Mouse (Mus musculus) gastrocnemius, adult 2 months (tissue): ENCODE data around the gene Col5a2. TPM values are rescaled to one million over a fixed set of nuclear protein-coding genes. Genes with fewer than 3 reads are reported as not detected.
"Not testable (repeated sequence)": the region's sequence is repeated elsewhere in the genome, so short reads cannot be mapped to it uniquely, and the experiment has no call there.

Experiments
- DNase-seq: peaks from one replicate; pipeline ENCODE4 v3.0.0; 2022
- H3K27ac ChIP-seq: fragments of 200-600 bp; 2 replicates; pipeline ENCODE4 v1.8.1; 2022; ENCODE audit warnings: mild to moderate bottlenecking
- H3K4me3 ChIP-seq: fragments of 200-600 bp; 2 replicates; pipeline ENCODE4 v1.8.1; 2022; ENCODE audit warnings: mild to moderate bottlenecking, moderate library complexity
- CTCF ChIP-seq: fragments of 200-600 bp; IDR thresholded peaks from 2 replicates; pipeline ENCODE4 v1.8.1; 2022; ENCODE audit warnings: antibody characterized with exemption, mild to moderate bottlenecking, moderate library complexity
- intact Hi-C: fragments of 180-260 bp; cut with DNase I; formaldehyde crosslinking; loops from one replicate; pipeline ENCODE4 v1.15.1; 2025
- total RNA-seq, 2 experiments: library from RNA; stranded (reverse); gene quantifications; 2 replicates each; pipeline ENCODE4 v1.2.3; 2021

The Col5a2 gene
- total RNA-seq, 2 experiments from 2014 or later: 14.0 to 20.6 TPM

GRCm38 (mm10) chr1:45490451-45490850, 12.6 kb downstream of the Col5a2 start:
- Histone ChIP-seq H3K4me3 (no peak overlapping the region), H3K27ac (no peak overlapping the region)
- no peak for TF ChIP-seq CTCF
- intact Hi-C loops: no loop called here
- no peak for DNase-seq

DNA sequence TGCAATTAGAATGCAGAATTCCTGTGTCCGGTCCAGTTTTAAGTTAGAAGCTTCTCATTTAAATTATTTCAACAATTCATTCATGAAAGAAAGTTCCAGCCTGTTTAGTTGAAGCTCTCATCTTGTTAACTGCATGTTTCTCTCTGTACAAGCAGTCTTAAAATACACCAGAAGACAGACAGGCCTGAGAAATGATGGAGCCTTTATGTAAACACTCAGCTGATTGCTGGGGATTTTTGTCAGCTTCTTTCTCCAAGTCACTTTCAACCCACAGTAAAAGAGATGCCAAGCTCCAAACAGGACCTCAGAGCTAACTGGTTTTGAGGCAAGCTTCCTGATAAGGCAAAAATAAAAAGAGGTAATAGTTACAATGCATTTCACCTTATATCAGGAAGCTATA, 14.8 kb downstream of the Col5a2 start:
- Histone ChIP-seq H3K27ac (no peak overlapping the region), H3K4me3 (no peak overlapping the region)
- no peak for TF ChIP-seq CTCF
- no peak for DNase-seq
- intact Hi-C loops: no loop called here

DNA sequence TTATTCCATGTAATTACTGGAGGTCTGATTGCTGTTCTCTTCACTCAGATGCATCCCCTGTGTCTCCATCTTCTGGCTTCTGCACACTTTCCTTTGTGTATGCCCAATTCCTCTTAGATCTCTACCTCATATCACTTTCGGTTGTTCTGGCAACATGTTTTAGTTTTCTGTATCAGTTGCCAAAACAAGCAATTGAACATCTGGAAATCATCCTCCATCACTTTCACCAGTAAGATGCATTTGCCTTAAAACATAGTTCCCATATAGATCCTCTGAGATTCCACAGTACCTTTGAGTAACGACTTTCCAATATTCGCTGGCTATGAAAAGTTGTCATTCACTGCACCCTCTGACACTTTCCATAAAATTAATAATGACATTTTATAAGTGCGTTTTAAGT, 20.1 kb downstream of the Col5a2 start:
- DNase-seq: no peak
- Histone ChIP-seq H3K27ac (no peak overlapping the region), H3K4me3 (no peak overlapping the region)
- no peak for TF ChIP-seq CTCF
- intact Hi-C loops: no loop called here

DNA sequence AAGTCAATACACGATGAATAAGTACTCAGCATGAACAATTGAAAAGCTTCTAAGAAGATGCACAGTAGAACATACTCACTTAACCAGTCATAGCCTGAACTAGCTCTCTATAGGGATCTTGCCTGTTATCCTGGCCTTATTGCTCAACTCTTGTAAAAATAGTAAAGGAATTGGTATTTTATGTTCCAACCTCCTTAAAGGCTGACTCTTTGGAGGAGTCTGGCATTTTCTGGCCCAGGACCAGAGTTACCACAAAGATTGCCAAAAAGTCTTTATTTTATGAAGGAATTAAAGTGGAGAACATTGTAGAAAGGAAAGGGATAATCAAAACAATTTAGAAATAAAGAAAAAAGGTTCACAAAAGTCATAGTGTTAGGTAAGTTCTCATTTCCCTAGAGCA, 21.2 kb downstream of the Col5a2 start:
- DNase-seq: no peak
- Histone ChIP-seq H3K4me3 (no peak overlapping the region), H3K27ac (no peak overlapping the region)
- TF ChIP-seq CTCF: no peak
- intact Hi-C loops: no loop called here

- Histone ChIP-seq H3K27ac (no peak overlapping the region), H3K4me3 (no peak overlapping the region)
- TF ChIP-seq CTCF: no peak
- intact Hi-C loops: no loop called here
- no peak for DNase-seq
Measured at GRCm38 (mm10) chr1:45479087-45479486, 24.0 kb downstream of the Col5a2 start.

DNA sequence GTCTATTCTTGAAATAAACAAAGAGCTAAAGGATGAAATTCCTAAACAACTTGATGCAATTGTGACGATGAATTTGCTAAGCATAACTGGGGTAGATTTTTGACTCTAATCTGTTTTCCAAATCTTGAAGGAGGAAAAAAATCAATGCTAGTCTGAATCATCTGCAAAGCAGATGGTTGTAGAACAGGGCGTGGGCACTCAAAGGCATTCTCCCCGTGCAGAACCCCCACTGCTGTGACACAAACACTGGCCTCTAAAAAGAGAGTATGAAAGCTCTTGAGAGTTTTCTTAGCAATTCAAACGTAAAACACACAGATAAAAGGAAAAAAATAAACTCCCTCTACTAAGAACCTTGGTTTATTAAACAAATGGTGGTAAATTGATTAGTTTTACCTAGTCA, 30.3 kb downstream of the Col5a2 start:
- intact Hi-C loops: no loop called here
- Histone ChIP-seq H3K4me3 (no peak overlapping the region), H3K27ac (peak overlapping the region; percentile 63)
- no peak for TF ChIP-seq CTCF
- DNase-seq: peak; percentile 47

GRCm38 (mm10) chr1:45460767-45461166, 42.3 kb downstream of the Col5a2 start:
- DNase-seq: no peak
- no peak overlapping the region for H3K4me3 ChIP-seq
- intact Hi-C loops: no loop called here
- TF ChIP-seq CTCF: no peak
- no peak overlapping the region for H3K27ac ChIP-seq

- Histone ChIP-seq H3K27ac (no peak overlapping the region; the same call in 1 of the 2 replicates), H3K4me3 (no peak overlapping the region)
- TF ChIP-seq CTCF: no peak
- no peak for DNase-seq
- intact Hi-C loops: no loop called here
Measured at GRCm38 (mm10) chr1:45455763-45456162, 47.3 kb downstream of the Col5a2 start.

GRCm38 (mm10) chr1:45448856-45449255, 54.2 kb downstream of the Col5a2 start:
- 0 out of 2 replicates have a peak overlapping the region, but pooled peaks have one; percentile 20 for H3K27ac ChIP-seq
- DNase-seq: no peak
- intact Hi-C loops: no loop called here
- no peak overlapping the region for H3K4me3 ChIP-seq
- TF ChIP-seq CTCF: peak; percentile 36

DNA sequence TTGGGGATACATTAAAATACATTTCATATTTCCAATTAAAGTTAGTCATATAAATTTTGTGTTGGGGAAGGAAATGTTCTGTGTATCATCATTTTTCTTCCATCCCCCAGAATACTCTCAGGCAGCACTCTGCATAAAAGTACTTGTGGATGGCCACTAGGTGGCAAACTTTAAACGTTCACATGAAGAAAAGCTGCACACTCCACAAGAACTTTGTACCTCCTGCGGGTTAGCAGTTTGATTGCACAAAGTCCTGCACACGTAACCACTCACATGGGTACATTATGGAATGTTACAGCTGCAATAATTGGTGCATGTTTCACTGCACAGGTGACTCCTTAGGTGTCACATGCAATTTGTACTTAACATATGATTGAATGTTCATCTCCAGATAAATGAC, 71.2 kb downstream of the Col5a2 start:
- intact Hi-C loops: loop anchor here (1.0 to 5.0 kb wide), 3 partner anchors 195 to 685 kb away; no protein-coding TSS in a partner anchor
- TF ChIP-seq CTCF: peak; percentile 83
- no peak for DNase-seq
- Histone ChIP-seq H3K4me3 (no peak overlapping the region), H3K27ac (no peak overlapping the region)

DNA sequence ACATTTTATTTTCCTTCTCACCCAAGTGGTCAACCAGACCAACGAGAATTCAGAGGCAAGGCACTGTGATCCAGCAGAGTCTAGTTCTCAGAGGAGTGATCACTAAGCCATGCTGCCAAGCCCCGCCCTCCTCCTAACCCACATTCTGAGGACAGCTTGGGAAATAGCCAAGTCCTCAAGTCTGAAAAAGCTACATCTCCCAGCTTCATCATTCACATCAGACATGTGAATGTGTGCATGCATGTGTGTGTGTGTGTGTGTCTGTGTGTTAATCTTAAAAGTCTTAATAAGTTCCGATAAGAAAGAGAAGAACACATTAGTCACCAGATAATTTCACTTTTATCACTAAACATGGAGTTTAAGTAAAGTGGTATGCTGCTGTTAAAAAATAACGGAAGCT, 72.6 kb downstream of the Col5a2 start:
- TF ChIP-seq CTCF: no peak
- intact Hi-C loops: loop anchor here (5.0 kb wide), 2 partner anchors 337 to 683 kb away; no protein-coding TSS in a partner anchor
- peak; percentile 78 for DNase-seq
- Histone ChIP-seq H3K27ac (peak overlapping the region; percentile 66), H3K4me3 (no peak overlapping the region)

- DNase-seq, H3K4me3 ChIP-seq, H3K27ac ChIP-seq, intact Hi-C loops: not testable (repeated sequence)
Measured at GRCm38 (mm10) chr1:45429145-45429544, 73.9 kb downstream of the Col5a2 start.

GRCm38 (mm10) chr1:45423915-45424314, 79.2 kb downstream of the Col5a2 start:
- DNase-seq: no peak
- intact Hi-C loops: no loop called here
- Histone ChIP-seq H3K27ac (0 out of 2 replicates have a peak overlapping the region, but pooled peaks have one; percentile 4), H3K4me3 (no peak overlapping the region)
- no peak for TF ChIP-seq CTCF

GRCm38 (mm10) chr1:45420554-45420953, 82.5 kb downstream of the Col5a2 start:
- Histone ChIP-seq H3K27ac (peak overlapping the region; percentile 58), H3K4me3 (no peak overlapping the region)
- no peak for DNase-seq
- intact Hi-C loops: no loop called here
- TF ChIP-seq CTCF: no peak

DNA sequence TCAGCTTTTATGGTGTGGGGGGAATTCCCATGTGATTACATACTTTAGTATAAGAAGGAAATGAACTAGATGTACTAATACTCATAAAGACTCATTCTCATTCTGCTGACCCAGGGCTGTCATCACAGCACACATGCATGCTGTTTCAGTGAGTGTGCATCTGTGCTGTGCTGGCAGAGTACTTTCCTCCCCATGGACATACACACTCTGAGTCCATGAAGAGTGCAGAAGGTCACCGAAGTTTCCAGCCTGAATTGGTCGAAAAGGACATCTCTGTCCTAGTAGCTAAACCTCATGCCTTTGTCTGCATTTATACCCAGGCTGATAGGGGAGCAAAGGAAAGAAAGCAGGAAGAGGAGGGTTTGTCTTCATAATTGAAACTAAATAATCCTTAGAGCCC, 83.2 kb downstream of the Col5a2 start:
- intact Hi-C loops: no loop called here
- H3K27ac ChIP-seq: peak overlapping the region; percentile 58
- no peak for DNase-seq
- H3K4me3 ChIP-seq: no peak overlapping the region
- no peak for TF ChIP-seq CTCF
